Mouse (Mus musculus): ENCODE results near the gene Zfp882. TPM values are rescaled to one million over a fixed set of nuclear protein-coding genes. Genes with fewer than 3 reads are reported as not detected.

The Zfp882 gene
- polyA plus RNA-seq, 1 experiment from 2014 or later = 6.9 TPM

- H3K9me3 ChIP-seq = no peaks in the 10 kb centered on the region
- H3K4me3 ChIP-seq = no peak overlapping the region
- no peak overlapping the region for H3K27ac ChIP-seq
- no peaks in the 10 kb centered on the region for H3K27me3 ChIP-seq
- peaks cover 16% of the 10 kb centered on the region for H3K36me3 ChIP-seq
- H3K4me2 ChIP-seq = no peak overlapping the region
- H3K9ac ChIP-seq = no peak overlapping the region
- ATAC-seq (ENCODE audit: insufficient number of reproducible peaks, low FRiP score, low TSS enrichment, low read depth) = no peak
- H3K4me1 ChIP-seq = no peaks in the 10 kb centered on the region
Observed at GRCm38 (mm10) chr8:71960483-71960882, 52.1 kb downstream of the Zfp882 start.

- H3K4me2 ChIP-seq = no peak overlapping the region
- WGBS = 86% methylated on average over 5 of the region's 5 CpGs
- no peak overlapping the region for H3K4me3 ChIP-seq
- ATAC-seq (ENCODE audit: insufficient number of reproducible peaks, low FRiP score, low TSS enrichment, low read depth) = no peak
- no peaks in the 10 kb centered on the region for H3K9me3 ChIP-seq
- no peaks in the 10 kb centered on the region for H3K4me1 ChIP-seq
- no peak overlapping the region for H3K27ac ChIP-seq
- no peak overlapping the region for H3K9ac ChIP-seq
- peaks cover 29% of the 10 kb centered on the region for H3K36me3 ChIP-seq
- H3K27me3 ChIP-seq = no peaks in the 10 kb centered on the region
Observed at GRCm38 (mm10) chr8:71961796-71962195, 53.4 kb downstream of the Zfp882 start.

GRCm38 (mm10) chr8:71964051-71964450, 55.6 kb downstream of the Zfp882 start:
- H3K36me3 ChIP-seq = peaks cover 50% of the 10 kb centered on the region
- no peak overlapping the region for H3K4me2 ChIP-seq
- H3K27me3 ChIP-seq = no peaks in the 10 kb centered on the region
- no peaks in the 10 kb centered on the region for H3K9me3 ChIP-seq
- no peak overlapping the region for H3K4me3 ChIP-seq
- no peaks in the 10 kb centered on the region for H3K4me1 ChIP-seq
- WGBS = 83% methylated on average over 3 of the region's 3 CpGs
- H3K9ac ChIP-seq = no peak overlapping the region
- no peak overlapping the region for H3K27ac ChIP-seq
- ATAC-seq (ENCODE audit: insufficient number of reproducible peaks, low FRiP score, low TSS enrichment, low read depth) = no peak

- no peak overlapping the region for H3K27ac ChIP-seq
- no peaks in the 10 kb centered on the region for H3K27me3 ChIP-seq
- ATAC-seq (ENCODE audit: insufficient number of reproducible peaks, low FRiP score, low TSS enrichment, low read depth) = no peak
- no peaks in the 10 kb centered on the region for H3K9me3 ChIP-seq
- 88% methylated on average over 2 of the region's 2 CpGs for WGBS
- H3K9ac ChIP-seq = no peak overlapping the region
- no peak overlapping the region for H3K4me3 ChIP-seq
- no peaks in the 10 kb centered on the region for H3K4me1 ChIP-seq
- H3K36me3 ChIP-seq = peaks cover 56% of the 10 kb centered on the region
- no peak overlapping the region for H3K4me2 ChIP-seq
Observed at GRCm38 (mm10) chr8:71965166-71965565, 56.8 kb downstream of the Zfp882 start.

Other genes starting within 250 kb of the Zfp882 start
- 0.69 and 0.76 TPM in 2 replicates for gene Unc13a, start 236.9 kb upstream of the Zfp882 start, polyA plus RNA-seq (2015; fragmentation: Nextera tagmentation; extraction: Ambion mirVana)
- 5.3 and 6.4 TPM in 2 replicates for gene Jak3, start 232.3 kb upstream of the Zfp882 start, polyA plus RNA-seq (2015; fragmentation: Nextera tagmentation; extraction: Ambion mirVana)
- 0.63 and 0.96 TPM in 2 replicates for gene Insl3, start 219.4 kb upstream of the Zfp882 start, polyA plus RNA-seq (2015; fragmentation: Nextera tagmentation; extraction: Ambion mirVana)
- 1.7 and 2.6 TPM in 2 replicates for gene B3gnt3, start 206.8 kb upstream of the Zfp882 start, polyA plus RNA-seq (2015; fragmentation: Nextera tagmentation; extraction: Ambion mirVana)
- gene Fcho1, start 182.9 kb upstream of the Zfp882 start, polyA plus RNA-seq (2015; fragmentation: Nextera tagmentation; extraction: Ambion mirVana) = 7.7 and 8.9 TPM in 2 replicates
- 6.0 and 6.9 TPM in 2 replicates for gene Zfp709, start 26.6 kb upstream of the Zfp882 start, polyA plus RNA-seq (2015; fragmentation: Nextera tagmentation; extraction: Ambion mirVana)
- 19.8 and 21.1 TPM in 2 replicates for gene Zfp617, start within 50 bp of the Zfp882 start, polyA plus RNA-seq (2015; fragmentation: Nextera tagmentation; extraction: Ambion mirVana)
- 14.4 and 16.9 TPM in 2 replicates for gene Zfp961, start 42.4 kb downstream of the Zfp882 start, polyA plus RNA-seq (2015; fragmentation: Nextera tagmentation; extraction: Ambion mirVana)
- 1.2 and 2.0 TPM in 2 replicates for gene Cyp4f18, start 101.0 kb downstream of the Zfp882 start, polyA plus RNA-seq (2015; fragmentation: Nextera tagmentation; extraction: Ambion mirVana)
- not detected in 2 replicates for gene Olfr372, start 132.6 kb downstream of the Zfp882 start, polyA plus RNA-seq (2015; fragmentation: Nextera tagmentation; extraction: Ambion mirVana)
- 0.04 TPM in 1 of 2 replicates, not detected in the other for gene Olfr373, start 174.6 kb downstream of the Zfp882 start, polyA plus RNA-seq (2015; fragmentation: Nextera tagmentation; extraction: Ambion mirVana)
- gene Olfr374, start 198.4 kb downstream of the Zfp882 start, polyA plus RNA-seq (2015; fragmentation: Nextera tagmentation; extraction: Ambion mirVana) = 0.01 and 0.09 TPM in 2 replicates
- 665 and 704 TPM in 2 replicates for gene Tpm4, start 226.4 kb downstream of the Zfp882 start, polyA plus RNA-seq (2015; fragmentation: Nextera tagmentation; extraction: Ambion mirVana)